ENCODE assay signal across 8 mouse cellular contexts in the genomic region with DNA sequence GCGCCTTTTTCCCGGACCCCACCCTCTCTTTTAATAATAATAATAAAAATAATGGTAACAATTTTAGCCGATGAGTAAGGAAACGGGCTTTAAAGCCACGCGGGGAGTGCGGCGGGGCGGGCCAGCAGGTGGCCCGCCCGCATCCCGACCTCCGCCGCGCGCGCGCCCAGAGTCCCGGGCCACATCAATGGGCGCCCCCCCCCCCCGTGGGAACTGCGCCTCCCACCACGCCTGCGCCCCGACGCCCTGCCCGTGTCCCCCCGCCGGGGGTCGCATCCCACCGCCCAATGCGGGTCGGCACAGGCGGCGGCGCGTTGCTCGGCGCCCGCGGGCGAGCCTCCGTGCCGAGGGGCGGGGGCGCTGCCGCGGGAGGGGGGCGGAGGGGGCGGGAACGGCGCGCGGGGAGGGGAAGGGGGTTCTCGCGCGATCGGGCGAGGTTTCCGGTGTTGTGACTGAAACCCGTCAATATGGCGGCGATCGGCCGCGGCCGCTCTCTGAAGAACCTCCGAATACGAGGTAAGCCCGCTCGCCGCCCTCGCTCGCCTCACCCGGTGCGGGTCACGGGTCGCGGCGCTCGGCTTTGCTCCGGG. TPM values are rescaled to one million over a fixed set of nuclear protein-coding genes. Genes with fewer than 3 reads are reported as not detected.
DNase-seq lines count a peak whose midpoint lies in the region; ATAC-seq and TF ChIP-seq lines count a peak whose summit lies in the region.

TSS of gene Rictor (plus strand) at position 444 of the 590 bp plus-strand sequence.

- peaks cover 27% of the 10 kb centered on the region for H3K4me1 ChIP-seq in E14TG2a.4 (replicated peaks; ENCODE audit: low read depth, low read length)
- peaks cover 27% of the 10 kb centered on the region for H3K4me1 ChIP-seq in forebrain, embryonic 13.5 days
- H3K4me1 ChIP-seq in lung, embryonic 15.5 days = peaks cover 21% of the 10 kb centered on the region
- 0 out of 2 replicates have a peak, but pooled peaks cover 2% of the 10 kb centered on the region for H3K4me1 ChIP-seq in olfactory bulb, adult 2 months (ENCODE audit: control insufficient read depth, insufficient read depth, low read length)
- peaks cover 10% of the 10 kb centered on the region for H3K4me1 ChIP-seq in thymus, adult 2 months (replicated peaks; ENCODE audit: control insufficient read depth, insufficient read depth, low read length)

- under 1% methylated on average over 39 of the region's 82 CpGs for WGBS in forebrain, embryonic 13.5 days
- 3% methylated on average over 59 of the region's 82 CpGs for WGBS in lung, embryonic 15.5 days
- under 1% methylated on average over 74 of the region's 82 CpGs for WGBS in olfactory bulb, adult 2 months
- under 1% methylated on average over 79 of the region's 82 CpGs for WGBS in thymus, adult 2 months

- intact Hi-C loops in heart, postnatal 14 days (cut with DNase I) = loop anchor here (5.0 to 10.0 kb wide), 5 partner anchors 79 to 1593 kb away; partner anchors contain the start of genes Osmr and Rpl37

- H3K9ac ChIP-seq in forebrain, embryonic 13.5 days = peak within 1 kb of the TSS; percentile 91
- H3K9ac ChIP-seq in lung, embryonic 15.5 days = peak within 1 kb of the TSS; percentile 83

- peak within 1 kb of the TSS; percentile 92 for H3K4me2 ChIP-seq in forebrain, embryonic 13.5 days
- peak within 1 kb of the TSS; percentile 90 for H3K4me2 ChIP-seq in lung, embryonic 15.5 days

- TF ChIP-seq POLR2A in olfactory bulb, adult 2 months (IDR thresholded peaks at IDR 0.05; ENCODE audit: insufficient read depth, low read depth, low read length) = peak; percentile 37; the same call in 1 of the 2 replicates
- peak; percentile 73 for TF ChIP-seq POLR2A in thymus, adult 2 months (IDR thresholded peaks at IDR 0.05; ENCODE audit: control insufficient read depth, extremely low read depth, insufficient read depth, low read length, poor library complexity)

- DNase-seq in c-Kit-positive CD71-negative TER-119-negative erythroid progenitor cells, embryonic 14.5 days (ENCODE audit: low read depth) = peak; percentile 62
- DNase-seq in heart, postnatal 14 days = peak; percentile 89 to 90
- DNase-seq in layer of hippocampus, adult 2 months (ENCODE audit: low spot score in 2 of 2) = peak; percentile 65 to 79
- peak; percentile 86 for DNase-seq in thymus, adult 2 months

- H3K36me3 ChIP-seq in E14TG2a.4 (ENCODE audit: insufficient read depth, low read length) = no peaks in the 10 kb centered on the region
- H3K36me3 ChIP-seq in forebrain, embryonic 13.5 days (ENCODE audit: poor library complexity, severe bottlenecking) = no peaks in the 10 kb centered on the region
- no peaks in the 10 kb centered on the region for H3K36me3 ChIP-seq in lung, embryonic 15.5 days
- no peaks in the 10 kb centered on the region for H3K36me3 ChIP-seq in thymus, adult 2 months (ENCODE audit: control insufficient read depth, insufficient read depth, low read length)

- H3K27ac ChIP-seq in forebrain, embryonic 13.5 days = peak within 1 kb of the TSS; percentile 92
- peak within 1 kb of the TSS; percentile 96 for H3K27ac ChIP-seq in layer of hippocampus, adult 2 months
- H3K27ac ChIP-seq in lung, embryonic 15.5 days = peak within 1 kb of the TSS; percentile 83
- 0 out of 2 replicates have a peak within 1 kb of the TSS, but pooled peaks have one; percentile 33 for H3K27ac ChIP-seq in olfactory bulb, adult 2 months (ENCODE audit: insufficient read depth, low read depth, low read length)
- H3K27ac ChIP-seq in thymus, adult 2 months (ENCODE audit: control insufficient read depth, insufficient read depth, low read length) = peak within 1 kb of the TSS; percentile 52

- peak; percentile 91 for ATAC-seq in forebrain, embryonic 13.5 days
- ATAC-seq in lung, embryonic 15.5 days (ENCODE audit: borderline replicate concordance, extremely low read depth, low FRiP score, low TSS enrichment) = peak; percentile 88

- no peak for TF ChIP-seq CTCF in E14TG2a.4 (conservative IDR thresholded peaks at IDR 0.05; ENCODE audit: low read length)
- TF ChIP-seq CTCF in layer of hippocampus, adult 2 months (conservative IDR thresholded peaks at IDR 0.05) = peak; percentile 28
- no peak for TF ChIP-seq CTCF in olfactory bulb, adult 2 months (IDR thresholded peaks at IDR 0.05; ENCODE audit: insufficient read depth, low read depth, low read length)
- no peak for TF ChIP-seq CTCF in thymus, adult 2 months (IDR thresholded peaks at IDR 0.05; ENCODE audit: borderline replicate concordance, control insufficient read depth, extremely low read depth, insufficient read depth, low read length, poor library complexity)

- H3K4me3 ChIP-seq in E14TG2a.4 (replicated peaks; ENCODE audit: low read length) = peak within 1 kb of the TSS; percentile 93
- H3K4me3 ChIP-seq in forebrain, embryonic 13.5 days = peak within 1 kb of the TSS; percentile 91
- H3K4me3 ChIP-seq in layer of hippocampus, adult 2 months = peak within 1 kb of the TSS; percentile 90
- peak within 1 kb of the TSS; percentile 74 for H3K4me3 ChIP-seq in lung, embryonic 15.5 days
- H3K4me3 ChIP-seq in olfactory bulb, adult 2 months (ENCODE audit: insufficient read depth, low read depth, low read length) = peak within 1 kb of the TSS; percentile 98
- peak within 1 kb of the TSS; percentile 90 for H3K4me3 ChIP-seq in thymus, adult 2 months (ENCODE audit: control insufficient read depth, insufficient read depth, low read length)

- 0 out of 2 replicates have a peak, but pooled peaks cover 6% of the 10 kb centered on the region for H3K27me3 ChIP-seq in E14TG2a.4 (ENCODE audit: insufficient read depth, low read length)
- H3K27me3 ChIP-seq in forebrain, embryonic 13.5 days = 0 out of 2 replicates have a peak, but pooled peaks cover 3% of the 10 kb centered on the region
- peaks cover 3% of the 10 kb centered on the region; the same call in 1 of the 2 replicates for H3K27me3 ChIP-seq in lung, embryonic 15.5 days
- H3K27me3 ChIP-seq in thymus, adult 2 months (ENCODE audit: control insufficient read depth, insufficient read depth, low read length) = no peaks in the 10 kb centered on the region

- no peaks in the 10 kb centered on the region for H3K9me3 ChIP-seq in E14TG2a.4 (ENCODE audit: low read length)
- H3K9me3 ChIP-seq in forebrain, embryonic 13.5 days (replicated peaks) = no peaks in the 10 kb centered on the region
- no peaks in the 10 kb centered on the region for H3K9me3 ChIP-seq in lung, embryonic 15.5 days

RNA-seq across cellular contexts. Expression of gene Rictor, which starts in this region (rescaled TPM):
- 50.1 and 53.5 TPM in 2 replicates for polyA plus RNA-seq in forebrain, embryonic 13.5 days (2015; fragmentation: Nextera tagmentation; extraction: Ambion mirVana)
- 10 to 100 TPM; 15.7 to 16.5 TPM for total RNA-seq in heart, postnatal 14 days (2021)
- total RNA-seq in layer of hippocampus, adult 2 months (2021) = 10 to 100 TPM; 46.2 to 48.5 TPM
- 41.3 and 45.5 TPM in 2 replicates for polyA plus RNA-seq in lung, embryonic 15.5 days (2015; fragmentation: Nextera tagmentation; extraction: Ambion mirVana)
- polyA plus RNA-seq in olfactory bulb, adult 2 months (2012; ENCODE audit: insufficient read depth, insufficient read length, low replicate concordance, missing spikeins) = not detected in 2 replicates
- polyA plus RNA-seq in thymus, adult 2 months (2012; rRNA removed) = 23.5 and 23.7 TPM in 2 replicates

Comparison
In these comparisons a context has a peak if more than half of its experiments do, and no peak if none do; other contexts are left out.
1. Peak in every context shown above with its lines: DNase-seq, ATAC-seq, H3K4me3 ChIP-seq and H3K27ac ChIP-seq.
2. H3K27ac ChIP-seq: peak in every context shown above with its lines; median percentile 96 in layer of hippocampus, adult 2 months; 92 in forebrain, embryonic 13.5 days; 83 in lung, embryonic 15.5 days; 52 in thymus, adult 2 months; 33 in olfactory bulb, adult 2 months.